Mouse (Mus musculus) right cerebral cortex, postnatal 36 days (tissue): ENCODE results near the gene Acrv1.
"Not testable (repeated sequence)": the region's sequence is repeated elsewhere in the genome, so short reads cannot be mapped to it uniquely, and the experiment has no call there.

Source experiments
- DNase-seq, 2 experiments: peaks; one replicate each; pipeline ENCODE4 v3.0.0; 2022; ENCODE audit warnings: low spot score in 2 of 2, mixed read lengths in 1 of 2

Acrv1 gene

GRCm38 (mm10) chr9:36692920-36693319, at the start of gene Acrv1:
Gene Acrv1 (plus strand): TSS chr9:36693220.
- no peak for DNase-seq

- DNase-seq, result not testable (repeated sequence)
Measured at GRCm38 (mm10) chr9:36643276-36643675, 49.7 kb upstream of the Acrv1 start, which contains the start of gene A630095E13Rik. Gene A630095E13Rik (minus strand): TSS chr9:36643376.

- no peak for DNase-seq
Measured at GRCm38 (mm10) chr9:36681424-36681823, 11.6 kb upstream of the Acrv1 start.

- no peak for DNase-seq
Measured at GRCm38 (mm10) chr9:36687329-36687728, 5.7 kb upstream of the Acrv1 start.

GRCm38 (mm10) chr9:36694276-36694675, 1.3 kb downstream of the Acrv1 start:
- no peak for DNase-seq

GRCm38 (mm10) chr9:36705923-36706322, 12.9 kb downstream of the Acrv1 start:
- DNase-seq, result no peak

- DNase-seq, result no peak
Measured at GRCm38 (mm10) chr9:36707304-36707703, 14.3 kb downstream of the Acrv1 start.

GRCm38 (mm10) chr9:36716624-36717023, 23.6 kb downstream of the Acrv1 start:
- DNase-seq, result no peak

GRCm38 (mm10) chr9:36726131-36727033, 33.4 kb downstream of the Acrv1 start:
- peak; percentile 87 to 89 for DNase-seq

- no peak for DNase-seq
Measured at GRCm38 (mm10) chr9:36727034-36727755, 34.2 kb downstream of the Acrv1 start, which contains the start of gene Chek1. Gene Chek1 (minus strand): TSS chr9:36727065.
